Mouse (Mus musculus): ENCODE data around the gene Cog4. TPM values are rescaled to one million over a fixed set of nuclear protein-coding genes. Genes with fewer than 3 reads are reported as not detected.

The Cog4 gene
- polyA plus RNA-seq (2015; fragmentation: Nextera tagmentation; extraction: Ambion mirVana), result 52.9 and 53.0 TPM in 2 replicates

GRCm38 (mm10) chr8:110846405-110847170 lies at the start of gene Cog4, which contains the start of gene Sf3b3:
Gene Cog4, plus strand, starts transcription at chr8:110846600.
Gene Sf3b3, minus strand, starts transcription at chr8:110846787.

GRCm38 (mm10) chr8:110805669-110806068 lies 40.7 kb upstream of the Cog4 start, which contains the start of gene Il34:
Gene Il34, minus strand, starts transcription at chr8:110805924.

GRCm38 (mm10) chr8:110901839-110902578 lies 55.6 kb downstream of the Cog4 start, which contains the start of gene Fuk:
Gene Fuk, minus strand, starts transcription at chr8:110902488.

GRCm38 (mm10) chr8:110919341-110920031 lies 73.1 kb downstream of the Cog4 start, which contains the start of gene St3gal2:
Gene St3gal2, plus strand, starts transcription at chr8:110919922.

Other genes starting within 250 kb of the Cog4 start
- 25.7 and 28.0 TPM in 2 replicates for gene Vac14, start 228.0 kb upstream of the Cog4 start, polyA plus RNA-seq (2015; fragmentation: Nextera tagmentation; extraction: Ambion mirVana)
- 48.1 and 56.3 TPM in 2 replicates for gene Mtss1l, start 125.1 kb upstream of the Cog4 start, polyA plus RNA-seq (2015; fragmentation: Nextera tagmentation; extraction: Ambion mirVana)
- 9.0 and 12.1 TPM in 2 replicates for gene Il34, start 40.7 kb upstream of the Cog4 start, polyA plus RNA-seq (2015; fragmentation: Nextera tagmentation; extraction: Ambion mirVana)
- 47.5 and 52.4 TPM in 2 replicates for gene Sf3b3, start 187 bp downstream of the Cog4 start, polyA plus RNA-seq (2015; fragmentation: Nextera tagmentation; extraction: Ambion mirVana)
- 4.5 and 6.2 TPM in 2 replicates for gene Fuk, start 55.9 kb downstream of the Cog4 start, polyA plus RNA-seq (2015; fragmentation: Nextera tagmentation; extraction: Ambion mirVana)
- gene St3gal2, start 73.3 kb downstream of the Cog4 start, polyA plus RNA-seq (2015; fragmentation: Nextera tagmentation; extraction: Ambion mirVana), result 22.2 and 23.7 TPM in 2 replicates
- gene Ddx19a, start 151.2 kb downstream of the Cog4 start, polyA plus RNA-seq (2015; fragmentation: Nextera tagmentation; extraction: Ambion mirVana), result 9.2 TPM in 2 replicates
- 4.8 and 5.2 TPM in 2 replicates for gene Ddx19b, start 185.2 kb downstream of the Cog4 start, polyA plus RNA-seq (2015; fragmentation: Nextera tagmentation; extraction: Ambion mirVana)
- 79.9 and 85.0 TPM in 2 replicates for gene Aars, start 186.5 kb downstream of the Cog4 start, polyA plus RNA-seq (2015; fragmentation: Nextera tagmentation; extraction: Ambion mirVana)
- not detected in 2 replicates for gene Exosc6, start 209.7 kb downstream of the Cog4 start, polyA plus RNA-seq (2015; fragmentation: Nextera tagmentation; extraction: Ambion mirVana)
- gene Clec18a, start 245.8 kb downstream of the Cog4 start, polyA plus RNA-seq (2015; fragmentation: Nextera tagmentation; extraction: Ambion mirVana), result 0.12 TPM in 1 of 2 replicates, not detected in the other
- 9.5 and 9.8 TPM in 2 replicates for gene Pdpr, start 248.0 kb downstream of the Cog4 start, polyA plus RNA-seq (2015; fragmentation: Nextera tagmentation; extraction: Ambion mirVana)

All from neural tube, postnatal 0 days (tissue).